Mouse (Mus musculus) forebrain, postnatal 0 days (tissue): ENCODE results near the gene Rbfox3. TPM values are rescaled to one million over a fixed set of nuclear protein-coding genes. Genes with fewer than 3 reads are reported as not detected.
A peak's percentile ranks its signal among the peaks of the same experiment; 100 is the strongest.

Source experiments
- ATAC-seq: fragments of 200-750 bp; cut with Nextera tagmentation; 2 replicates; pipeline ENCODE4 v1.8.0; 2017; ENCODE audit warnings: mild to moderate bottlenecking, moderate library complexity
- DNase-seq: peaks from one replicate; pipeline ENCODE4 v3.0.0-alpha.2; 2015
- H3K27ac ChIP-seq: fragments of 300-500 bp; sonication (generic); 2 replicates; pipeline ENCODE4 v1.5.1; 2014; ENCODE audit warnings: low read depth, mild to moderate bottlenecking, antibody characterized with exemption, low read length, moderate library complexity, mixed read lengths
- H3K27me3 ChIP-seq: fragments of 300-500 bp; sonication (generic); 2 replicates; pipeline ENCODE4 v1.6.1; 2014; ENCODE audit warnings: mild to moderate bottlenecking, low read length, mixed read lengths; ENCODE audit not compliant: insufficient read depth
- H3K36me3 ChIP-seq: fragments of 300-500 bp; sonication (generic); 2 replicates; pipeline ENCODE4 v1.6.1; 2014; ENCODE audit warnings: mild to moderate bottlenecking, moderate library complexity; ENCODE audit not compliant: insufficient read depth
- H3K4me1 ChIP-seq: fragments of 300-500 bp; sonication (generic); 2 replicates; pipeline ENCODE4 v1.6.1; 2014; ENCODE audit warnings: antibody characterized with exemption; ENCODE audit not compliant: insufficient read depth
- H3K4me2 ChIP-seq: fragments of 300-500 bp; sonication (generic); 2 replicates; pipeline ENCODE4 v1.6.1; 2014; ENCODE audit warnings: low read depth, mild to moderate bottlenecking, moderate library complexity
- H3K4me3 ChIP-seq: fragments of 300-500 bp; sonication (generic); 2 replicates; pipeline ENCODE4 v1.5.1; 2014; ENCODE audit warnings: low read depth, low read length, mixed read lengths
- H3K9ac ChIP-seq: fragments of 300-500 bp; sonication (generic); 2 replicates; pipeline ENCODE4 v1.6.1; 2014; ENCODE audit warnings: mild to moderate bottlenecking
- H3K9me3 ChIP-seq: fragments of 300-500 bp; sonication (generic); 2 replicates; pipeline ENCODE4 v1.6.1; 2016; ENCODE audit warnings: low read length
- CTCF ChIP-seq: sonication (generic); IDR thresholded peaks from 2 replicates; pipeline ENCODE4 v1.5.1; 2016; ENCODE audit warnings: antibody characterized with exemption, control low read depth, low read depth
- WGBS: fragments of 180-500 bp; shearing (Covaris S2); extraction: QIAGEN DNeasy Blood & Tissue Kit; methylation state at CpG from one replicate; pipeline ENCODE4 v1.1.7; 2014; 5-methylcytosine and 5-hydroxymethylcytosine counted together
- polyA plus RNA-seq: library from polyadenylated mRNA; unstranded; fragments of >200 nt; fragmentation: Nextera tagmentation; extraction: Ambion mirVana; gene quantifications from 2 replicates; pipeline ENCODE4 v1.2.1, GENCODE M21; 2015
- total RNA-seq: library from RNA; depleted of rRNA; stranded (reverse); fragments of >200 nt; gene quantifications from 2 replicates; pipeline ENCODE4 v1.2.3, GENCODE M21; 2014

Rbfox3 gene
- total and polyA plus RNA-seq, 2 experiments from 2014 or later: 37.3 to 82.3 TPM

DNA sequence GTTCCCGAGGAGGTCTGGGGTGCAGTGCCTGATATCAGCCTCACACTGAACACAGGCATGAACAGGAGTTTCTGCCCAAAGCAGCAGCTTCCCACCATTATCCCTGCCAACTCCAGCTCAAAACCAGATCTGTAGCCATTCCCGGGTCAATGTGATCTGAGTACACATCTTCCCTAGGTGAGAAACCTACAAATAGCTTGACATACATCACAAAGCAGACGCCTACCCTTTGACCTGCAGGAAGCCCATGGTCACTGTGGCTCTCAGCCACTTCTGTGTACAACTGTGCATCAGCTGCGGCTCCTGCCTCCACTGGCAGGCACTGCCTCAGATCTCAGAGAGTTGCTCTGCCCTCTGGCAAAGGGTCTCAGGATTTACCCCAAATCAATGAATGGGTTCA lies 28.3 kb upstream of the Rbfox3 start:
- no peaks in the 10 kb centered on the region for H3K27me3 ChIP-seq
- H3K4me2 ChIP-seq: no peak overlapping the region
- WGBS: 88% methylated on average over 4 of the region's 4 CpGs
- H3K36me3 ChIP-seq: no peaks in the 10 kb centered on the region
- no peaks in the 10 kb centered on the region for H3K9me3 ChIP-seq
- no peak for TF ChIP-seq CTCF
- H3K4me1 ChIP-seq: no peaks in the 10 kb centered on the region; the same call in 1 of the 2 replicates
- H3K4me3 ChIP-seq: no peak overlapping the region
- DNase-seq (no peak), ATAC-seq (no peak)
- H3K9ac ChIP-seq: no peak overlapping the region
- H3K27ac ChIP-seq: no peak overlapping the region

GRCm38 (mm10) chr11:118934925-118935324 lies 23.5 kb upstream of the Rbfox3 start:
- no peaks in the 10 kb centered on the region for H3K36me3 ChIP-seq
- H3K9me3 ChIP-seq: peaks cover under 1% of the 10 kb centered on the region; the same call in 1 of the 2 replicates
- no peaks in the 10 kb centered on the region for H3K4me1 ChIP-seq
- H3K9ac ChIP-seq: no peak overlapping the region
- DNase-seq (no peak), ATAC-seq (no peak)
- 61% methylated on average over 1 of the region's 1 CpGs for WGBS
- H3K4me3 ChIP-seq: no peak overlapping the region
- no peak overlapping the region for H3K27ac ChIP-seq
- no peak overlapping the region for H3K4me2 ChIP-seq
- TF ChIP-seq CTCF: no peak
- H3K27me3 ChIP-seq: no peaks in the 10 kb centered on the region

GRCm38 (mm10) chr11:118927081-118927480 lies 15.7 kb upstream of the Rbfox3 start:
- DNase-seq: no peak
- TF ChIP-seq CTCF: no peak
- no peak for ATAC-seq

GRCm38 (mm10) chr11:118921852-118922251 lies 10.5 kb upstream of the Rbfox3 start:
- Histone ChIP-seq H3K9ac (no peak overlapping the region), H3K36me3 (no peaks in the 10 kb centered on the region), H3K9me3 (no peaks in the 10 kb centered on the region), H3K27ac (no peak overlapping the region), H3K4me2 (no peak overlapping the region), H3K27me3 (no peaks in the 10 kb centered on the region), H3K4me1 (peaks cover 3% of the 10 kb centered on the region; the same call in 1 of the 2 replicates), H3K4me3 (no peak overlapping the region)
- ATAC-seq: no peak
- WGBS: 83% methylated on average over 6 of the region's 6 CpGs
- DNase-seq: no peak
- no peak for TF ChIP-seq CTCF

More at GRCm38 (mm10) chr11:118927081-118927480, 15.7 kb upstream of the Rbfox3 start:
- H3K4me1 ChIP-seq: no peaks in the 10 kb centered on the region
- no peak overlapping the region for H3K9ac ChIP-seq
- H3K27ac ChIP-seq: no peak overlapping the region
- no peak overlapping the region for H3K4me3 ChIP-seq
- H3K4me2 ChIP-seq: no peak overlapping the region
- WGBS: 11% methylated on average over 5 of the region's 5 CpGs
- H3K36me3 ChIP-seq: no peaks in the 10 kb centered on the region
- H3K27me3 ChIP-seq: no peaks in the 10 kb centered on the region
- peaks cover 4% of the 10 kb centered on the region; the same call in 1 of the 2 replicates for H3K9me3 ChIP-seq

DNA sequence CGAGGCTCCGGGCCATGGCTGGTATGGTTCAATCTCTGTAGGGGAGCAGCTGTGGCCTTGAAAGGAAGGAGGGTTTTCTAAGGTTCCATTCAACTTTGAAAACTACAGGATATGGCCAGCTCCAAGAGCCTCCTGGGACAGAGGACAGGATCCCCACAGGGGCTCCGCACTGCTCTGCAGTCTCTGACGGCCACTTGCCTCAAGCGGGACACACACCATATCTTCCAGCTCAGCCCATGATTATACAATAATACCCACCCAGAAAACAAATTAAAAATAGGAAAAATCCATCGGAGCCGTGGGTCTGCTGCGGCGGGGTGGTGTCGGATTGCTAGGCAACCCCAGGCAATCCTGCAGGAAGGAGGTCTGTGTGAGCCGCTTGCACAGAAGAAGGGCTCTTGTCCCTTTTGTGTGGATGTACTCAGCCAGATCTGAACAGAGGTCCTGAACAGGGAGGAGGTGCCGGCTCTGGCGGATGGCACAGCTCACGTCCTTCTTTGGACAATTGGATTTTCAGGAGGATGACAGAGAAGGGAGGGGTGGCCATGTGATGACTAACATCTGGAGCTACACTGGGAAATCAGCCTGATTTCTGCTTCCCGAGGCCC lies 5.1 kb upstream of the Rbfox3 start:
- WGBS: 7% methylated on average over 15 of the region's 15 CpGs
- no peaks in the 10 kb centered on the region for H3K9me3 ChIP-seq
- H3K27me3 ChIP-seq: no peaks in the 10 kb centered on the region
- H3K9ac ChIP-seq: no peak overlapping the region
- peak overlapping the region; percentile 15; the same call in 1 of the 2 replicates for H3K4me2 ChIP-seq
- peaks cover 16% of the 10 kb centered on the region; the same call in 1 of the 2 replicates for H3K4me1 ChIP-seq
- ATAC-seq (peak; percentile 62), DNase-seq (peak; percentile 48)
- H3K36me3 ChIP-seq: no peaks in the 10 kb centered on the region
- peak overlapping the region; percentile 45; the same call in 1 of the 2 replicates for H3K27ac ChIP-seq
- no peak overlapping the region for H3K4me3 ChIP-seq
- TF ChIP-seq CTCF: no peak

DNA sequence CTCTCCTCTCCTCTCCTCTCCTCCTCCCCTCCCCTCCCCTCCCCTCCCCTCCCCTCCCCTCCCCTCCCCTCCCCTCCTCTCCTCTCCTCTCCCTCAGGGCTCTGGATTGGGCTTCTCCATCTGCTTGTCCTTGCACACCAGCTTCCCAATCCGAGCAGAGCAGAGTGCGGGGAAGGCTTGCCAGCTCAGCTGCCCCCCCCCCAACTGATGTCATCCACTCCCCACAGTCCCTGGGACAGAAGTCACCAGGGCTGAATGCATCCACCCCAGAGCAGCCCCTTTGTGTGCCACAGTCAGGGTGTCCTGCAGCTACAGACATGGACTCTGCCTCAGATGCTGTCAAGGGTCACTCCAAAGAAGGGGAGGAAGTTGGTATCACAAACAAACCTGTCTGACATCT lies 4.5 kb upstream of the Rbfox3 start:
- no peaks in the 10 kb centered on the region for H3K9me3 ChIP-seq
- H3K4me1 ChIP-seq: peaks cover 16% of the 10 kb centered on the region; the same call in 1 of the 2 replicates
- TF ChIP-seq CTCF: no peak
- 19% methylated on average over 2 of the region's 2 CpGs for WGBS
- no peaks in the 10 kb centered on the region for H3K36me3 ChIP-seq
- DNase-seq: no peak
- H3K9ac ChIP-seq: no peak overlapping the region
- ATAC-seq: peak; percentile 52
- no peak overlapping the region for H3K4me3 ChIP-seq
- H3K4me2 ChIP-seq: no peak overlapping the region
- H3K27me3 ChIP-seq: no peaks in the 10 kb centered on the region
- H3K27ac ChIP-seq: 0 out of 2 replicates have a peak overlapping the region, but pooled peaks have one; percentile 45

DNA sequence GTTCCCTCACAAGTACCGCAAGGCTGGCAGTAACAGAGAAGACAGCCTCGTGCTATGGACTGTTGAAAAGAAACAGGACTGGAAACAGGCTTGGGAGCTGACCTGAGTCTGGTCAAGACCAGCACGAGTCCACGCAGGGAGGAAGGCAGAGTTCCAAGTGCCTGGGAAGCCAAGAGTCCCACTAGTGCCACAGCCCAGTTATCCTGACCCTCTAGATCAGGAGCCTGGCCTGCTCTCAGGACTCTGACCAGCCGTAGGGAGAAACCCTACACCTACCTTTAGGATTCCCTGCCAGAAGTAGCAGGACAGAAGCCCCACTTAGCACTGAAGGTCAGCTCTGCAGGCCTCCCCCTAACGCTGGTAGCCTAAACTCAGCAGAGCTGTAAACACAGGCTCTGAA lies 1.3 kb upstream of the Rbfox3 start:
- Histone ChIP-seq H3K27ac (peak overlapping the region; percentile 58; the same call in 1 of the 2 replicates), H3K4me2 (no peak overlapping the region), H3K4me1 (peaks cover 21% of the 10 kb centered on the region), H3K9me3 (no peaks in the 10 kb centered on the region), H3K27me3 (no peaks in the 10 kb centered on the region), H3K4me3 (no peak overlapping the region), H3K36me3 (no peaks in the 10 kb centered on the region), H3K9ac (no peak overlapping the region)
- no peak for TF ChIP-seq CTCF
- no peak for ATAC-seq
- no peak for DNase-seq
- 72% methylated on average over 6 of the region's 6 CpGs for WGBS
